Mouse (Mus musculus): ENCODE measurements around the gene Lamp5. TPM values are rescaled to one million over a fixed set of nuclear protein-coding genes. Genes with fewer than 3 reads are reported as not detected.

The Lamp5 gene
- not detected for total RNA-seq (2021)
- long read RNA-seq, experiment 1, result 0 reads
- long read RNA-seq, experiment 2, result 0 reads

DNA sequence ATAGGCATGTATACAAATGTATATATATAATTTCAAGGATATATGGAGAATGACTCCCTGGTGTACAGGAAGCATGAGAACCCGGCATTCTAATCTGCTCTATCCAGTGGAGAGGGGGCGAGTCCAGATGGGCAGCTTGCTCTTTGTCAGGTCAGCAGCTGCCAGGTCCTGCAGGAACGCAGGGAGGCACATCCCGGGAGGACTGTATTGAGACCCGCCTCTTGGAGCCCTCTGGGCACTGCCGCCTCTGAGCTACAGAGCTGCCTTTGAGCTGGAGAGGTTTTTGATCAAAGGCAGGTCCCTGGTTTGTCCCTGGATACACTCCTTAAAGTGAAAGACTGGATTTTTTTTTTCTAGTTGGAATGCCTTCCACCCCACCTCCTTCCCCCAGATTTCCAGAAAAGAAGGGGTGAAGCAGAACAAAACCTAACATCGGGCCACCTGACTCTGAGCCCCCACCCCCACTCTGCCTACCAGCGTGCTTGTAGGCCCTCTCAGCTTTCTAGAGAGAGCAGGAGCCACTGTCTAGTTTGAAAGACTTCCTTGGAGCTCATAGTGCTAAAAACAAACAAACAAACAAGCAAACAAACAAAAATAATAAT lies at the start of gene Lamp5:
Lamp5 (plus strand) TSS at position 552 of the 602 bp plus-strand sequence.
- DNase-seq (ENCODE audit: low spot score in 2 of 2), result no peak

DNA sequence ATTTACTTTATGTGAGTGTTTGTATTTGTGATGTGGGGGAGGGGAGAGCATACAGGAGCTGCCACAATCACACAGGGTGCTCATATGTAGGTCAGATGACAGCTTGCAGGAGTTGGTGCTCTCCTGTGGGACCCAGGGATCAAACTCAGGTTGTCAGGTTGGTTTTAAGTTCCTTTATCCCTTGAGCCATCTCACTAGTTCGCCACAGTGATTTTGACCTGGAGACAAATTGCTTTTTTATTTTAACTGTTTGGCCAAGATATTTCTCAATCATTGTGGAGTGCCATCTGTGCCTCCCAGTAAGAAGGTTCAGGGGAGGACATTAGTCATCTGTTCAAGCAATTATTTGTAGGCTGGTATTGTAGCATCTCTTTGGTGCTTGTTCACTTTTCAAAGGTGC lies 48.2 kb upstream of the Lamp5 start:
- DNase-seq (ENCODE audit: low spot score in 2 of 2), result no peak

GRCm38 (mm10) chr2:136006280-136006679 lies 45.8 kb upstream of the Lamp5 start:
- DNase-seq (ENCODE audit: low spot score in 2 of 2), result no peak

DNA sequence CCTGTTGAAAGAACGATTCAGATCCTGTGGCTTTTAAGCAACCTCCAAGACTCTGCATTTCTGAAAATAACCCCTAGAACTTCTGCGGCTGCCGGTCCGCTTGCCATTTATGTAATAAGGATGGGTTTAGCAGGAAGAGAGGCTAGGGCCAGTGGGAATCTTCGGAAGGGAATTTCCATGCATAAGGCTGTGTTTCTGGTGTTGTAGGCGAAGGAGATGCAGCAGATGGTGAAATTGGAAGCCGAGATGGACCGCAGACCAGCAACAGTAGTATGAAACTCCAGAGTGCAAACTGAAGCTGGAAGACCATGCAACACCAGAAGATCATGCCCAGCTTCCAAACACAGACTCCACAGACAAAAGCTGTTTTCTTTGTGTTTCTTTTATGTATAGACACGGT lies 39.3 kb upstream of the Lamp5 start:
- DNase-seq (ENCODE audit: low spot score in 2 of 2), result no peak

DNA sequence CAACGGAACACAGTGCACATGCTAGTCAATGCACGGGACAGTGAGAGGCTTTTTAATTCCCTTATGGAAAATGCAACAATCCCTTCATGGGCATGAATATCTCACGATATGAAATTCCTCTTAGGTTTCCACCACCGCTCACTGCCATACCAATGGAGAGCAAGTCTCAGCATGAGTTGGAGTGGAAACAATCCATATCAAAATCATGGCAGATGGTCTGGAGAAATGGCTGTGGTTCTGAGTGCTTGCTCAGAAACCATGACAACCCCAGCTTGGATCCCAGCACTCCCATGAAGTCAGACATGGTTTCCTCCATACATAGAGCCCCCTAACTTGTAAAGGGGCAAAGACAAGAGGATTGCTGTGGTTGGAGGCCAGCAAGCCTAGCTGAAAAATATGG lies 3.6 kb upstream of the Lamp5 start:
- DNase-seq (ENCODE audit: low spot score in 2 of 2), result no peak

DNA sequence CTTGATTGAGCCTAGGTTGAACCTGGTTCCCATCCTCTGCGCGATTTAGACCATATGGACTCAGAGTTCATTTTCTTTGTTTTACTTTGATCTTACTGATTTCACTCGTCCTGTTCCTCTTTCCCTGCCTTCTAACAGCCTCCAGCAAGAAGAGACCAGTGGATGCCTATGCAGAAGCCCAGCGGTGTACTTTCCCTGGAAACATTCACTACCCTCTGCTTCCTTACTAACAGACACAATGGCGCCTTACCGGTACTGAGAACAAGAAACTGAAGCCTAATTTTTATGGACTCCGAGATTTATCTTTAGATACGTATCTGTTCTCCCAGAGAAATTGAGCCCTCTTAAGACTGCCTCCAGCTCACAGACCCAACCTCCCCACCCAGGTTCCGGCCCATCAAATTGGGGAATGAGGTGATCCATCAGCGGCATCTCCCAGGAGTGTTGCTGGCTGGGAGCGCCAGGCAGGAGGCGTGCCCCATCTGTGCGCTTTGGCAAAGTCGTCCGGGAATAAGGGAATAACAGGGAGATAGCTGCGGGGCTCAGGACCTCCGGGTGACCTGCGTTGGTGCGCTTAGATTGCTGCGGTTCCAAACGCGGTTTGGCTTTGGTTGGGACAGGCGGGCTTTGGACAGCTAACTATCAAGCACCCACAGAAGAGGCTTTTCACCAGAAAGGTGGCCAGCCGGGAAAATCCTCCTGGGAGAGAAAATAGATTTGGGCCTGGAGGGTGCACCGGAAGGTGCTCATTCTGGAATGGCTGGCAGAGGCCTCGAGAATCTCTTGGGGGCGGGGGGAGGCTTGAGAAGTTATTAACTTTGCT lies 1.0 kb upstream of the Lamp5 start:
- no peak for DNase-seq (ENCODE audit: low spot score in 2 of 2)

- DNase-seq (ENCODE audit: low spot score in 2 of 2), result no peak
Observed at GRCm38 (mm10) chr2:136057861-136058331, 5.9 kb downstream of the Lamp5 start.

DNA sequence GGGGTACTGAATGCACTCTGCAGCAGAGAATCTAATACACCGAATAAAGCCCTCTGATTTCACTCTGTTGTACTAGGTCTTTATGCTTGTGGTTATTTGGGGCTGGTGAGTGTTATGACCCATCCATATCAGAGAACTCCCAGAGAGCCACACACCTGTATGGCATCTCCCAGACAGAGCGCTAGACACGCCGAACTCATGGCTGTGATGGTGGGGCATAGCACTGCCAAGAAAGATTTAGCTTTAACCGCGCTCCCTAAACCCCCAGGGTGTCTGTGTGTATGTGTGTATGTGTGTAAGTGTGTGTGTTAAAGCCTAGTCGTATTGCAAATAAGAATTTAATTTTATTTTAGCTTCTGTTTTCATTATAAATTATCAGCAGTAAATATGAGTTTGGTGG lies 6.4 kb downstream of the Lamp5 start:
- DNase-seq (ENCODE audit: low spot score in 2 of 2), result no peak

GRCm38 (mm10) chr2:136059029-136059669 lies 7.1 kb downstream of the Lamp5 start:
- DNase-seq (ENCODE audit: low spot score in 2 of 2), result no peak

- no peak for DNase-seq (ENCODE audit: low spot score in 2 of 2)
Observed at GRCm38 (mm10) chr2:136064356-136064755, 12.3 kb downstream of the Lamp5 start.

- DNase-seq (ENCODE audit: low spot score in 2 of 2), result no peak
Observed at GRCm38 (mm10) chr2:136095978-136096377, 43.9 kb downstream of the Lamp5 start.

GRCm38 (mm10) chr2:136097143-136097542 lies 45.1 kb downstream of the Lamp5 start:
- DNase-seq (ENCODE audit: low spot score in 2 of 2), result no peak

DNA sequence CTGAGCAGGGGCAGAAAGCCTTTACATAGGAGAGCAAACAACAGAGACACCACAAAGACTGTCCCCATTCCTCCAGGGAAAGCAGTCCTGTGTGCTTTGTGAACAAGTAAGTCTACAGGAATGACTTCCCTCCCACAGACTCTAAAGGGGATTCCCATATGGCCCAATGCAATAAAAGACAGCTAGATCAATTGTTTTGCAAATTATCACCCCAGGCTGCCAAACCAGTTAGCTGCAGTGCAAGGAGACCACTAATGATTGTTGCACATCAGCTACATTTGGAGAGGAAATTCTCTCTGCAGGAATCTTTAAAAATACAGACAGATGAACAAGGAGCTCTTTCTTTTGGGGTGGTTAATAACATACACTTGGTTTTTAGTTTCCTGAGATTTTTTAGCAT lies 55.6 kb downstream of the Lamp5 start:
- no peak for DNase-seq (ENCODE audit: low spot score in 2 of 2)

GRCm38 (mm10) chr2:136108124-136109037 lies 56.3 kb downstream of the Lamp5 start:
- no peak for DNase-seq (ENCODE audit: low spot score in 2 of 2)

DNA sequence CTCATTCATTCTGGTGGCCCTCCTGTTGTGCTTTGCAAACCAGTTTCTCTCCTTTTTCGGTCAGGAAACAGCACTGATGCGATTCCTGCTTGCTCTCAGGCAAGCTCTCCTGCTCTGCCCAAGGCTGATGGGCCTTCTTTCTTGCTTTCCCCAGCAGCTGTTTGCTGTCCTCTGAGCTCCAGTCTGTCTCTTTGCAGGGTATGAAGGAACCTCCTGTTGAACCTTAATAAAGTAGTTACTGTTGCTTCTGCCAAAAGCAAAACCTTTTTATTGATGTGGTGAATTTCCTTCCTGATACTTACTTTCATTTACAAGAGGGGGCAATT lies 57.0 kb downstream of the Lamp5 start:
- no peak for DNase-seq (ENCODE audit: low spot score in 2 of 2)

DNA sequence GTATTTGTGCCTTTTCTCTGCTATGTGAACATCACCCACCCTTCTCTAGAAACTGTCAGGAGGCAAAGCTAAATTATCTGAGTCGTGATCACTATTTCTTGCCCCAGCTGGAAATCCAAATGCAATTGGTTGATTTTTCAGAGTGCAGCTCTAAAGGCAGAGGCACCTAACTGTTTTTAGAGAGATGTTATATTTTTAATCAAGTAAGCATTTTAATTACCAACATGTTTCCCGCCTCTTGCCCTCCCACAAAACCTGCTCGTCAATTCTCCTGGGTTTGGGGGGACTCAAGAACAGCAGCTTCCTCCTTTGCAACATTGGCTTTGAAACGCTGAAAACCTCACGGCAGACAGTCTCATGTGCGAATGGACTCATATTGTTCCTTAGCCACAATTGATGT lies 61.3 kb downstream of the Lamp5 start:
- no peak for DNase-seq (ENCODE audit: low spot score in 2 of 2)

DNA sequence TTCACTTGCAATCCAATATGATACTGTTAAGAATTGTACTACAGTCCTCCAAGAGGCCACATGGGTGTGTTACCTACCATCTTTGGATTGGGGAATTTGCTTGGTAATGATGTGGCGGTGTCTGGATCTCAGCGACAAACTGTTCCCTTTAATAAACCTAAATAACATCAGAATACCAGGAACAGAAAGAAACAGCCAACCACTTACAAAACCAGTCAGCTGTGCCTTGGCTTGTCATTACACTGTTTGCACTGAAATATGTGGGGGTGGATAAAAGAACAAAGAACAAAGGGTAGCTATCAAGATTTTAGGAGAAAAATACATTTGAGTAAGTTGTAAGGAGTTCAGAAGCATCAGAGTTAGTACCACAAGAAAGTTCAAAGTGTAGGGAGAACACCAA lies 66.0 kb downstream of the Lamp5 start:
- no peak for DNase-seq (ENCODE audit: low spot score in 2 of 2)
